Mouse (Mus musculus) frontal cortex, postnatal 36 days (tissue): ENCODE data around the gene Ptges.
A peak's percentile ranks its signal among the peaks of the same experiment; 100 is the strongest.

ENCODE experiments used
- DNase-seq, 2 experiments: peaks; one replicate each; pipeline ENCODE4 v3.0.0; 2022; ENCODE audit warnings: low spot score in 2 of 2

The Ptges gene

DNA sequence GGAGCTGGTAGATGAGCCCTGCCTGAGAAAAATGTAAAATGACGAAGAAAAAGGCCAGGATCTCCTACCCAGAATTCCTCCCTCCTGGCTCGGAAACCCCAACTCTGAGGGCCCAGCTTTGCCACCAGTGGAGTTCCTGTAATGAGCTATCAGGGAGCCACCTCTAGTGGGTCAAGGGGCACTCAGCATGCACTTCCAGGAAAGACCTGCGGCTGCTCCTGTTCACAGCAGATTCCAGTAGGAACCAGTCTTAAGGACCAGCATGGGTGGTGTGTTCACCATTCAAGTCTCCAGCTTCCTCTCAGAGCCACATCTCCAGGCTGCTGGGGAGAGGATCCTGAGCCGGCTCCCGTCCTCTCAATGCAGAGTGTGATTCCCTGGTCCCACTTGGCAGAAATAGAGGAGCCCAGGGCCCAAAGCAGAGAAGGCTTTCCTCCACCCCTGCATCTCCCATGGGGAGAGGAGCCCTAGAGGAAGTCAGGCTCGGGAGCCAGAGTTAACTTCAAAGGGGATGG lies 28.0 kb downstream of the Ptges start:
- DNase-seq, result no peak

DNA sequence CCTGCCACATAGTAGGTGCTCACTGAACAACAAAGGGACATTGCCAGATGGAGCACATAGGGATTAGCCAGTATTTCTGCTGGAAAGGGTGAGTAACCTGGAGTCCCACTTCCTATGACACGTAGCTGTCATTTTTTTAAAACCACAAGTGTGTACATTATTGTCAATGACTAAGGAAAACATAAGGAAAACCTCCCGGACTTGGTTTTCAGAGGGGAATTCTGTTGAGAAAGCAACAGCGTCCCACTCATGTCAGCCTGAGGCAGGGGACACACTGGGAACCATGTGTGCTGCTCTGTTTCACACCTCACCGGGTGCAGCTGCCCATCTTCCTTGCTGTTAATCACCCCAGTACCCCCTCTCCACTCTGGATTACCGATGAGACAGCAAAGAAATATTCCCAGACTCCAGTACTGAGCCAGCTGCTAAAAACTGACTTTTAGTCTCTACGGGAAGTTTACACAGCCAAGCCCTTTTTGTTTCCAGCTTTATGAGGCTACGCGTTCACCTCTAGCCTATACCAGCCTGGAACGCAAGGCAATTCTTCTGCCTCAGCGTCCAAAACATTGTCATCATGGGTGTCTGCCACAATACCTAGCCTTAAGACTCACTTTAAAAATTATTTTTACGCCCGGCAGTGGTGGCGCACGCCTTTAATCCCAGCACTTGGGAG lies 30.1 kb downstream of the Ptges start:
- no peak for DNase-seq

DNA sequence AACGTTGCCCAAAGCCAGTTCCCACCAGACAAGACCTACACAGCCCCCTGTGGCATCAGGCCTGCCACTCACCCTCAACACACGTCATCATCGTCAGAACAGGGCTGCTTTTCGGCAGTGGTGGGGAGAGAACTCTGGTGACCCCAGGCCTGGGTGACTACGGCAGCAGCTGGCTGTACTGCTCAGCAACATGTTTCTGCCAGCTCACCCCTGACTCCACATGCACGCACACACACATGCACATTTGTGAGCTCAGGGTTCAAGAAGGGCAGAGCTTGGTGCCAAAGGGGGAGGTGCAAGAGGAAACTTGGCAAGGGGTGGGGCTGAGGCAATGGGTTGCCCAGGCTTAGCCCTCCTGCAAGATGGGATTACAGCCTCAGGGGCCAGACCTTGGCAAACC lies 32.4 kb downstream of the Ptges start:
- DNase-seq, result no peak

DNA sequence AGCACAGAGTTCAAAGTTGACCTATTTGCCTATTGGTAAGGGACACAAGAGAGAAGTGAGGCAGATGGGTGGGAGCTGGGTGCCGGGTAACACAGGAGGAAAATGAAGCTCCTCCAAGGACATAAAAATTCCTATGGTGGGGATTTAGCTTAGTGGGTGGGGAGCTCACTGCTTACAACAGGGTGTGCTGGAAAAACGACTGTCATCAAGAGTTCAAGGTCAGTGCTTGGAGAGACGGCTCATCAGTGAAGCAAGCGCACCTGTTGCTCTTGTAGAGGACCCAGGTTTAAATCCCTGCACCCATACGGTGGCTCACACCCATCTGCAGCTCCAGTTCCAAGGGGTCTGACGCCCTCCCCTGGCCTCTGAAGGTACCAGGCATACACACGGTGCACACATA lies 35.7 kb downstream of the Ptges start:
- DNase-seq, result no peak

DNA sequence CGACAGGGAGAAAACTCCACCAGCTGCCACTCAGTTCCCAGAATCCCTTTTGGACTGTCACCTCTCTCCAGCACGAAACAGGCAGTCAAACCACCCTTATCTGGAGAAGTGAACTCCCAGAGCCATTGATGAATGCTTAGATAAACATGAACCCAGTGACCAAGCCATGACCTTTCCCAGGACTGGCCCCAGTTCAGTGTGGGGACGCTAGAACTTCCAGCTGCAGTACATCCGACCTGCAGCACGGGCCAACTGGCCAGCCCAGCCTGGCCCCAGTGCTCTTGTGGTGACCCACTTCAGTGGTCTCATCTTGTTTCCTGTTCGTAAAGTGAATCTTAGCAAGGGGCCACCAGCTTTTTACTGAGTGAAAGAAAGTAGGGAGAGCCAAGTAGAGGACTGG lies 36.3 kb downstream of the Ptges start:
- DNase-seq, result no peak

DNA sequence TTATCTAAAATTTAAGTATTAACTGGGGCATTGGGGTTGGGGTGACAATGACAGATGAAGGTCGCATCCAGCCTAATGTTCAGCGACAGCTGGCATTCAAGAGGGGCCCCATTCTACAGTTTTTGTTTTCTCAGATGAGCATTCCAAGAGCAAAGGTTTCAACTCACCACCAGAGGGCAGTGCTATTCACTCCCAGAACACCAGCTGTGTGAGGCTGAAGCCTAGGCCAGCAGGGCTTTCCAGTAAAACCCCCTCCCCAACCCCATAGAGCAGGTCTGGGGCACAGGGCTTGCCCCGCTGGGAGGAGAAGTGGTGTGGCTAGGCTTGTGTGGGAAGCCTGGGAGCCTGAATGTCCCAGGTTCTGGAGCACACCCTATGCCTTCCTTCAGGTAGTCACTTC lies 38.7 kb downstream of the Ptges start:
- DNase-seq, result peak; percentile 42 to 44

DNA sequence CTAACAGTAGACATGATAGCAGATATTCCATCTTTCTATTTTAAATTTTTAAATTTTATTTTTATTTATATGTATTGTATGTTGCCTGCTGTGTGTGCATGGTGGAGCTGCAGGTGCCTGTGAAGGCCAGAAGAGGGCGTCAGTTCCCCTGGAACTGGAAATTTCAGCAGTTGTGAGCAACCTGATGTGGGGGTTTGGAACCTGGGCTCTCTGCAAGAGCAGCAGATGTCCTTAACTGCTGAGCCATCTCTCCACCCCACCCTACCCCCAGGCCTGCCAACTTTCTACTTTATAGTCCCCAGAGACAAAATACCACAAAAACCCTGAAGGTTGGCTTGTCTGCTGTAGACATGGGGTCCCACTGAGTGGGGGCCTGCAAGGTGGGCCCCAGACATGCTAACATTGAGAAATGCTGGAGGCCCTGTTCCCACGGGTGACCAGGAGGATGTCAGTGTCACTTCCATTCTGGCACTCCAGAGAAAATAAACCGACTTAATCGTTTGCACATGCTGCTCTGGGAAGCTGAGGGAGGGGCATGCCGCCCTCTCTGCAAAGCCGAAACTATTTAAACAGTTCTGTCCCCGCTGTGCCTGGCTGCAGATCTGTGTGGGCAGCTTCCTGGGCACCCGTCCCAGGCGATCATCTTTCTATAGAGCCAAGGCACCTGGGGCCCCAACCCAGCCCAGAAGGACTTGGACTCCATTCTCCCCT lies 44.1 kb downstream of the Ptges start:
- DNase-seq, result peak; percentile 68 to 78

DNA sequence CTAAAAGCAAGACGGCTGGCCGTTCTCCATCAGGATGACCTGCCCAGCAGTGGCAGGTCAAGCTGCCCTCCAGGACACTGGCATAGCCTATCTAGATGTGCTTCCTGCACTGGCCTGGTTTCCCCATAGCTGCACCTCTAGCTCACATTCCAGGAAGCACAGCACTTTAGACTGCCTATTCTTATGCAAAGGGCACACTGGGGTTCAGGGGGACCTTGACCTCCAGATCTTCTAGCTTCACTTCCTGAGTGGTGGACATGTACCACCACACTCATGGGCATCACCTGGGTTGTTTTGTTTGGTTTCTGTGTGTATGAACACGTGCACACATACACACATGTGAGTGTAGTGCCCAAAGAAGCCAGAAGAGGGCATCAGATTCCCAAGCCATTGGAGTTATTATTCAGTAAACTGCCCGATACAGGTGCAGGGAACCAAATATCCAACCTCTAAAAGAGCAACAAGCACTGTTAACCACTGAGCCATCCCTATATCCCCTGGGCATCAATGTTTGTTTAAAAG lies 44.8 kb downstream of the Ptges start:
- no peak for DNase-seq

DNA sequence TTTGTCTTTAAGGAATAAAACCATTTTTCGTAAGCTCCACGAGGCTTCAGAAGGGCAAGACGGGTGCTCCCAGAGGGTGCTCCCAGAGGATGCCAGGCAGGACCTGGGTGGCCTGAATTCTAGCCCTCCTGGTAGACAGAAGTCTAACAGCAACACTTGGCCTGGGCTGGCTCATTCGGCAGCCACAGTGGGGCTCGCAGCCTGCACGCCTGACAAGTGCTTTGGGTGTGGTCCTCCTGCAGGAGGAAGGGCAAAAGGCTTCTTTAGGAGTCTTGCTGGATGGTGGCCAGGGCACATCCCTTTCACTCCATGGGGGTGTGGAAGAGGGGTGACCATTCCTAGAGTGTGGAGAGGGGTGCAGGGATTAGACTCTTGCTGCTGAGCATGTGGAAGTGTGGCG lies 48.4 kb downstream of the Ptges start:
- no peak for DNase-seq

DNA sequence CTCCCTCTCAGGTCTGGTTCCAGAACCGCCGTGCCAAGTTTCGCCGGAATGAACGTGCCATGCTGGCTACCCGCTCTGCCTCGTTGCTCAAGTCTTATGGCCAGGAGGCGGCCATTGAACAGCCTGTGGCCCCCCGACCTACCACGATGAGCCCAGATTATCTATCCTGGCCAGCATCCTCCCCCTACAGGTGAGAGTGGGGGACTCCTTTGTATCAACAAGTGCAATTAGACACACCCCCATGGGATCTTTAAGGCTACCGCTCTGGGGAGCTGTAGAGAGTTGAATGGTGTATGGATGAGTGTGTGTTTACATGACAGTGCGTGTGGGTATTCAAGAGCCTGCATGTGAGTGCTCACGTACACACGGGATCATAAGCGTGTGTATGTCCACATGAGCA lies 50.2 kb downstream of the Ptges start:
- no peak for DNase-seq

DNA sequence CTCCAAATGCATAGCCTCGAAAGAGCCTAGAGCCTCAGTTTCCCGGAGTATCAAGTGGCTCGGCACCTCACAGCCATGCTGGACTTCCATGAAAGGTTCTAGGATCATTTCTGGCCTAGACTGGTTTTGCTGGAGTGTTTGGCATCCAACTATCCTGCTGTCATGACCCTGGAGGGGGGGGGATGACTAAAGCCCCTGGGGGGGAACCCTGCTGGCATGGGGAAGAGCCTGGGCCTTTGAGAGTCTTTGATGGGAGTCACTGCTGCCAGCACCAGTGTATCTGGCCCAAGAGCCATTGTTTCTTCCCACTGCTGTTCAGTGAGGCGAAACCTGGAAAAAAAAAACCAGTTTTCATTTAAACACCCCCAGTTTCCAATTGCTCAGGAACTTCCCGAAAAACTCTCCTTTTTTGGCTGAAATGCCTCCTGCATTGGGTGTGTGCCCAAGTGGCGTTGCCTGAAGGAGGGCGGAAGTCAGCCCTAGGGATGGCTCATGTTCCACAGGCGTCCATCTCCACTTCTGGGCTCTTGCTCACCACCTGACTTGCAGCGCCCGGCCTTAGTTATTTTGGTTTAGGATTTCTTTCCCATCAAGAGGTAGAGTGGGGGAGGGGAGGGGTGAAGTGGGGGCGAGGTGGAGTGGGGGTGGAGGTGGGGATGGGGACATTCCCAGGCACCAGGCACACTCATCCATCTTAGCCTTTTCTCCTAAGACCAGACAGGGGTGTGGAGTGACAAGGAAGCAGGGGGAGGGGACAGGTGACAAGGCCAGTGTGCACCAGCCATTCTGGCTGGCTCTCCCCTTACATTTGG lies 53.8 kb downstream of the Ptges start:
- DNase-seq, result no peak

DNA sequence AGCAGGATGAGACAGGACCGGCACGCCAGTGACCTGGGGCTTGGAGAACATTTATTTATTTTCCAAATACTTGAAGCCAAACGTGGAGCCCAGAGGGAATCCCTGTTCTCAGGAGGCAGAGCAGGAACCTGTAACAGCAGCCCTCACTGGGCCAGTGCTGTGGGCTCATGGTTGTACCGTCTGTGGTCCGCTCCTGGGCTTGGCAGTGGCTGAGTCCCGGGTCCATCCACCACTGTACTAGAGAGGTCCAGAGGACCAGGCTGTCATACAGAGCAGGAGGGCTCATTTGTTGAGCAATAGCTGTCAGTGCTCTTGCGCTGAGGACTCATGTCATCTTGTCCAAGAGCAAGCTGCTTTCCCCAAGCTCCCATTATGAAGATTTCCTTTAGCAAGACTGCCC lies 54.6 kb downstream of the Ptges start:
- DNase-seq, result no peak

DNA sequence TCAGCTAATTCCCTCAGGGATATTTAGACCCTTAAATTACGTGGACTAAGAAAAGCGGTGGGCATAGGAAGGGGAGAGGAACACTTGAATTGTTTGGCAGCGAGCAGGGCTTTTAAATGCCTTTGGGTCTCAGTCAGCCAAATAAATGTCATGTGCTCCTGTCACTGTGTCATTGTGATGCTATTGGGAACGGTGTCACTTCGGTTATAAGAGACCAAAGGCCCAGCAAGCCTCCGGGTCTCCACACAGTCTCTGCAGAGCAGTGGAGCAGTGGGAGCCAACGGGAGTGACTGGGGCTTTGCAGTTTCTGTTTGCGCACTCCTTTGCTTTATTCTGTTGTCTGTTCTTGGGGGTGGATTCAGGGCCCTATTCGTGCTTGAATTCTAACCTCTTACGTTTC lies 55.2 kb downstream of the Ptges start:
- no peak for DNase-seq

DNA sequence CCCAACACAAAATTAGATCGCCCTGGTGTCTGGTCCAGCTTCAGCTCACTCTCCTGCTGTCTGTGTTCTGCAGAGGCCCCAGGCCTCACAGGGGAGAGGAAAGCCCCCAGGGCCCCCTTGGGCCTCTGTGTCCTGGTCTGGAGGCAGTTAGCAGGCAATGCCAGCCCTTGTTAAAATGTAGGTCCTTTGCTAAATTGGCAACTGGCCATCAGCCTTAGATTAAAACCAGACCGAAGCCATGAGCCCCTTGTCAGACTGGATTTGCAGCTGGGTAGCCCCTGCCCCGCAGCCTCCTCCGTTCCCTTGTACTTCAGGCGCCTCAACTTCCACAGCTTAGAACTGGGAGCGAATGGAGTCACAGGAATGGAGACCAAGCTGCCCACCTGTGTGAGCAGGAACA lies 57.0 kb downstream of the Ptges start:
- DNase-seq, result no peak

DNA sequence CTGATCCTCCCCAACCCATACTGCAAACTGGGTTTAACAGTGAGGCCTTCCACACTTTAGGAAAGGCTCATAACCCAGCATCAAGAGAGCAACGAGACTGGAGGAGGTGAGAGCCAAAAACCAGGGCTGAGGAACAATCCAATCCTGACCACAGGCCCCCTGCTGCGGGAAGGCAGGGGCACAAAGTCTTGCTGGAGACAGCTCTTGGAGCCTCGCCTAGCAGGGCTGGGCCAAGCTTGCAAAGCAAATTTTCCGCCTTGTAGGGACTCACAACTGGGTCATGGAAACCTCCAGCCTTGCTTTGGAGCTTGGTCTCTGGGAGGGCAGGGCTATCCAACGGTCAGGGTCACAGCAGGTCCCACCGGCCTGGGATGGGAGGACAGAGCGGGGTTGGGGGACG lies 58.8 kb downstream of the Ptges start:
- DNase-seq, result peak in 1 of 2 experiments; percentile 34

DNA sequence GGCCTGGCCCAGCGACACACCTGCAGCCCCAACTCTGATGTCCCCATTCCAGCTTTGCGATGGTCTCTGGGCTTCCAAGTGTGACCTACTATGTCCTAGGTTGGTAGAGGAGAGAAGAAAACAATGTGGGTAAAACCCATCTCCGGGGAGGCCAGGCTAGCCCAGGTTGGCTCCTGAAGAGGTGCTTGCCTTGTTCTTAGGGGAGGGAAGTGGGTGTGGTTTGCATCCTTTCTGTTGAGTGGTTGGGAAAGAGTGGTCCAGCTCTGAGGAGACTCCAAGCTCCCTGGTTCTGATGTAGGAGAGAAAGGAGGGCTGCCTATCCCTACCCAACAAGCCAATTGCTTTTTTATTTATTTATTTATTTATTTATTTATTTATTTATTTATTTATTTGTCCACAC lies 64.2 kb downstream of the Ptges start:
- no peak for DNase-seq

DNA sequence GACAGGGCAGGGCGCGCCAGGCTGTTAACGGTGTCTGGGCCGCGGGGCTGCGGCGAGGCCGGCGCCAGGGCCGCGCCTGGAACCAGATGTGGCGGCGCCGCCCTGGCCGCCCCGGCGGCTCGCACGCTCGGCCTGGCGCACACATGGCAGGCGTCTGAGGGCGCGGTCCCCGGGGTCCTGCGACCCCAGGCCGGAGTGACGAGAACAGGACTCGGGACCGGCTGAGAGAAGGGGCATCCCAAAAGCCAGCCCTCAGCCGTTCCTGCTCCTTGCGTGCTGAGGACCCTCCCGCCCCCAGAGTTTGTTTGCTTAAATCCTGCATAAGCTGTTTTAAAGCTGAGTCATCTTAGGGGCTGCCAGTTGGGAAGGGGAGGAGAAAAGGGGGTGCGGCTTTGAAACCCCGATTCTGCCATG lies 64.7 kb downstream of the Ptges start:
- no peak for DNase-seq

DNA sequence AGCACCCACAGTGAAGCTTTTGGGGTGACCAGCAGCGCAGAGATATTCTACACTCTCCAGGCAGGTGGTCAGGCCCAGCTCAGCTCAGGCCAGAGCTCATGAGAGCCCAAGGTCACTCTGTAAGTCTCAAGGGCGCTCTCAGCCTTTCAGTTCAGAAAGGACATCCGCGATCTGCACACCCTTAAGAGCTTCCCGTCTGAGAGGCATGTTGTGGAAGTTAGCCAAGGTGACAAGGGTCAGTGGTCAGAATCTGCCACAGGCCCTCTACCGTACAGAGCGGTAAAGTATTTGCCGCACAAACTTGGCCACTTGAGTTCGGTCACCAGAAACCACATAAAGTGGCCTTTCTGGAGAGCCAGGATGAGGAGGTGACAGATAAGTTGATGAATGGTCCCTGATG lies 66.1 kb downstream of the Ptges start:
- DNase-seq, result no peak

DNA sequence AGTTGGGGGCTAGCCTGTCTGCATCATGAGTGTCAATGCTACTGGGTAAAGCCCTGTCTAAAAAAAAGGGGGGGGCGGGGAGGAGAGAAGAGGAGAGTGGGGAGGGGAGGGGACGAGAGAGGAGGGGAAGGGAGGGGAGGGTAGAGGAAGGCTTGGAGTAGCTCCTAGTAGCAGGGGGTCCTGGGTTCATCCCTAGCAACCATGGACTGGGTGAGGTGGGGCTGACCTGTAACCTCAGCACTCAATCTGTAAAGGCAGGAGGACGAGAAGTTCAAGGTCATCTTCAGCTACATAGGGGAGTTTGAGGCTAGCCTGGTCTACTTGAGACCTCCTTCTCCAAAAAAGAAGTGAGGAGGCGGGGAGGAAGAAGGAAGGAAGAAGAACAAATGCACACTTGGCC lies 67.6 kb downstream of the Ptges start:
- DNase-seq, result no peak

DNA sequence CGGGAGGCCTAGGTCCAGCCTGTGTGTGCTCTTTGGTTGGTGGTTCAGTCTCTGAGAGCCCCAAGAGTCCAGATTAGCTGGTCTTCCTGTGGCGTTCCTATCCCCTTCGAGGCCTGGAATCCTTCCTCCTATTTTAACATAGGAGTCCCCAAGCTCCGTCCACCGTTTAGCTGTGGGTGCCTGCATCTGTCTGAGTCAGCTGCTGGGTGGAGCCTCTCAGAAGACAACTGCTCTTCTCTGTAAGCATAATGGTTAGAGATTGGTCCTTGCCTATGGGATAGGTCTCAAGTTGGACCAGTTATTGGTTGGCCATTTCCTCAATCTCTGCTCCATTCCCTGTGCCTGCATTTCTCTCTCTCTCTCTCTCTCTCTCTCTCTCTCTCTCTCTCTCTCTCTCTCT lies 69.9 kb downstream of the Ptges start:
- no peak for DNase-seq

DNA sequence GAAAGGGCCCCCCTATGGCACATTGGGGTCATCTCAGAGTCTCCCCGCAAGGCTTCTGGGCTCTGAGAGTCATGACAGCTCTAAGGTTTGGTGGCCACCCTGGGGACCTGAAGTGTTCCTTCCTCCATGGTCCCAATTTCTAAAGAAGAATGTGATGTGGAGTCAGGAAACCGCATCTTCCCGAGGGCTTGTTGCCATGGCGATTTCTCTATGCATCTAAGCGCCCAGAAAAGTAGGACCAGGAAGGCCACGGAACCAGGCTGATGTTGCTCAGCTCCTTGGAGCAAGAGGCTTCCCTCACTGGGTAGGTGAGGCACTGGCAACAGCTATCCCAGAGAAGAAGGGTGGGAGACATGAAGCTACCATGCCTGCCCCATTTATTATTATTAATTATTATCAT lies 72.6 kb downstream of the Ptges start:
- no peak for DNase-seq

DNA sequence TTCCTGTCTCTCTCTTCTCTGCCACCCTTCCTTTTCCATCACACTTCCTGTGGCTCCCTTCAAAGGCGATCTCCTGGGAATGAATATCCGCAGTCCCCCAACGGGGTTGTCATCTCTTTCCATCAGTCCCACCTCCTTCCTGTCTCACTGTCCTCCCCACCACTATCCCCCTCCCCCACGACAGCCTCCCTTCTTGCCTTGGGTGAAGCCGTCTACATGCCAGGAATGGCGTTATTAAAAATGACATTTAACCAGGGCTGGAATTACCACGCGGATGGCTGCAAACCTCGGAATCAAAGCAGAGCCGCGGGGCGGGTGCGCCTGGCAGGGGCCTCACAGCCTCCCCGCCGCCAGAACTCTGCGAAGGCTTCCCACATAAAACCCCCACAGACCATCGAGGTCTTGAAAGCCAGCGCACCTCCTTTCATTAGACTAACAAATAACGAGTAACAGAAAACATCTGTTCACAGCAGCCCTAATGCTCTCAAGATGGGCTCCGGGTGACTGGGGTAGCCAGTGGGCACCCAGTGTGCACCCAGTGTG lies 76.8 kb downstream of the Ptges start:
- no peak for DNase-seq
